Mouse (Mus musculus): ENCODE data around the gene Tmem8. TPM values are rescaled to one million over a fixed set of nuclear protein-coding genes. Genes with fewer than 3 reads are reported as not detected.

The Tmem8 gene
- polyA plus RNA-seq, 1 experiment from 2014 or later = 0.33 TPM

DNA sequence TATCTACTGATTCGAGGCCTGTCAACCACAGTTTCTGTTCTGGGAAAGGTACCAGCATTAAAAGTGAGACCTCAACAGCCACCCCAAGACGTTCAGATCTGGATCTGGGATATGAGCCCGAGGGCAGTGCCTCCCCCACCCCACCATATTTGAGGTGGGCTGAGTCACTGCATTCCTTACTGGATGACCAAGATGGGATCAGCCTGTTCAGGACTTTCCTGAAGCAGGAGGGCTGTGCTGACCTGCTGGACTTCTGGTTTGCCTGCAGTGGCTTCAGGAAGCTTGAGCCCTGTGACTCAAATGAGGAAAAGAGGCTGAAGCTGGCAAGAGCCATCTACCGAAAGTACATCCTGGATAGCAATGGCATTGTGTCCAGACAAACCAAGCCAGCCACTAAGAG, 29.7 kb downstream of the Tmem8 start:
- peaks cover 10% of the 10 kb centered on the region for H3K36me3 ChIP-seq (ENCODE audit: control insufficient read depth, insufficient read depth, low read length)

GRCm38 (mm10) chr17:26143386-26143785, 30.3 kb downstream of the Tmem8 start:
- Histone ChIP-seq H3K27me3 (ENCODE audit: control insufficient read depth, insufficient read depth, low read length) (no peaks in the 10 kb centered on the region), H3K27ac (ENCODE audit: low read depth, low read length) (no peak overlapping the region), H3K36me3 (ENCODE audit: control insufficient read depth, insufficient read depth, low read length) (peaks cover 12% of the 10 kb centered on the region), H3K9ac (ENCODE audit: low read depth, low read length) (no peak overlapping the region), H3K4me2 (no peak overlapping the region), H3K4me3 (ENCODE audit: low read depth, low read length) (no peak overlapping the region), H3K9me3 (replicated peaks; ENCODE audit: control insufficient read depth, low read length) (no peaks in the 10 kb centered on the region), H3K4me1 (ENCODE audit: control insufficient read depth, insufficient read depth, low read length) (peaks cover 9% of the 10 kb centered on the region; the same call in 1 of the 2 replicates)
- whole genome bisulfite sequencing (ENCODE audit: insufficient replicate concordance) = 93% methylated on average over 5 of the region's 5 CpGs
- ATAC-seq (replicated peaks; ENCODE audit: insufficient number of reproducible peaks, low FRiP score, low TSS enrichment) = no peak

More for the DNA sequence above, 29.7 kb downstream of the Tmem8 start:
- Histone ChIP-seq H3K9ac (ENCODE audit: low read depth, low read length) (no peak overlapping the region), H3K27ac (ENCODE audit: low read depth, low read length) (no peak overlapping the region), H3K9me3 (replicated peaks; ENCODE audit: control insufficient read depth, low read length) (no peaks in the 10 kb centered on the region), H3K4me3 (ENCODE audit: low read depth, low read length) (no peak overlapping the region), H3K27me3 (ENCODE audit: control insufficient read depth, insufficient read depth, low read length) (no peaks in the 10 kb centered on the region), H3K4me1 (ENCODE audit: control insufficient read depth, insufficient read depth, low read length) (peaks cover 9% of the 10 kb centered on the region; the same call in 1 of the 2 replicates), H3K4me2 (no peak overlapping the region)
- 86% methylated on average over 4 of the region's 4 CpGs for WGBS (ENCODE audit: insufficient replicate concordance)
- no peak for ATAC-seq (replicated peaks; ENCODE audit: insufficient number of reproducible peaks, low FRiP score, low TSS enrichment)

- WGBS (ENCODE audit: insufficient replicate concordance) = 75% methylated on average over 2 of the region's 2 CpGs
- Histone ChIP-seq H3K4me1 (ENCODE audit: control insufficient read depth, insufficient read depth, low read length) (no peaks in the 10 kb centered on the region), H3K9ac (ENCODE audit: low read depth, low read length) (no peak overlapping the region), H3K27ac (ENCODE audit: low read depth, low read length) (no peak overlapping the region), H3K9me3 (replicated peaks; ENCODE audit: control insufficient read depth, low read length) (no peaks in the 10 kb centered on the region), H3K4me2 (no peak overlapping the region), H3K36me3 (ENCODE audit: control insufficient read depth, insufficient read depth, low read length) (peaks cover 14% of the 10 kb centered on the region), H3K27me3 (ENCODE audit: control insufficient read depth, insufficient read depth, low read length) (no peaks in the 10 kb centered on the region), H3K4me3 (ENCODE audit: low read depth, low read length) (no peak overlapping the region)
- no peak for ATAC-seq (replicated peaks; ENCODE audit: insufficient number of reproducible peaks, low FRiP score, low TSS enrichment)
Measured at GRCm38 (mm10) chr17:26149056-26149455, 36.0 kb downstream of the Tmem8 start.

GRCm38 (mm10) chr17:26151886-26152630, 39.0 kb downstream of the Tmem8 start:
- H3K4me3 ChIP-seq (ENCODE audit: low read depth, low read length) = no peak overlapping the region
- H3K27ac ChIP-seq (ENCODE audit: low read depth, low read length) = no peak overlapping the region
- H3K27me3 ChIP-seq (ENCODE audit: control insufficient read depth, insufficient read depth, low read length) = no peaks in the 10 kb centered on the region
- no peak overlapping the region for H3K9ac ChIP-seq (ENCODE audit: low read depth, low read length)
- WGBS (ENCODE audit: insufficient replicate concordance) = 85% methylated on average over 2 of the region's 2 CpGs
- H3K36me3 ChIP-seq (ENCODE audit: control insufficient read depth, insufficient read depth, low read length) = peaks cover 14% of the 10 kb centered on the region
- no peaks in the 10 kb centered on the region for H3K4me1 ChIP-seq (ENCODE audit: control insufficient read depth, insufficient read depth, low read length)
- no peaks in the 10 kb centered on the region for H3K9me3 ChIP-seq (replicated peaks; ENCODE audit: control insufficient read depth, low read length)
- H3K4me2 ChIP-seq = no peak overlapping the region
- ATAC-seq (replicated peaks; ENCODE audit: insufficient number of reproducible peaks, low FRiP score, low TSS enrichment) = no peak

GRCm38 (mm10) chr17:26162736-26163135, 49.6 kb downstream of the Tmem8 start:
- no peaks in the 10 kb centered on the region for H3K9me3 ChIP-seq (replicated peaks; ENCODE audit: control insufficient read depth, low read length)
- H3K27me3 ChIP-seq (ENCODE audit: control insufficient read depth, insufficient read depth, low read length) = no peaks in the 10 kb centered on the region
- H3K27ac ChIP-seq (ENCODE audit: low read depth, low read length) = no peak overlapping the region
- no peak overlapping the region for H3K4me3 ChIP-seq (ENCODE audit: low read depth, low read length)
- ATAC-seq (replicated peaks; ENCODE audit: insufficient number of reproducible peaks, low FRiP score, low TSS enrichment) = no peak
- H3K36me3 ChIP-seq (ENCODE audit: control insufficient read depth, insufficient read depth, low read length) = no peaks in the 10 kb centered on the region
- H3K4me2 ChIP-seq = no peak overlapping the region
- H3K4me1 ChIP-seq (ENCODE audit: control insufficient read depth, insufficient read depth, low read length) = no peaks in the 10 kb centered on the region
- no peak overlapping the region for H3K9ac ChIP-seq (ENCODE audit: low read depth, low read length)
- WGBS (ENCODE audit: insufficient replicate concordance) = 94% methylated on average over 1 of the region's 1 CpGs

GRCm38 (mm10) chr17:26168039-26168438, 54.9 kb downstream of the Tmem8 start:
- 0 out of 2 replicates have a peak, but pooled peaks cover 2% of the 10 kb centered on the region for H3K36me3 ChIP-seq (ENCODE audit: control insufficient read depth, insufficient read depth, low read length)
- no peak overlapping the region for H3K9ac ChIP-seq (ENCODE audit: low read depth, low read length)
- no peaks in the 10 kb centered on the region for H3K27me3 ChIP-seq (ENCODE audit: control insufficient read depth, insufficient read depth, low read length)
- no peaks in the 10 kb centered on the region for H3K4me1 ChIP-seq (ENCODE audit: control insufficient read depth, insufficient read depth, low read length)
- H3K27ac ChIP-seq (ENCODE audit: low read depth, low read length) = no peak overlapping the region
- no peak for ATAC-seq (replicated peaks; ENCODE audit: insufficient number of reproducible peaks, low FRiP score, low TSS enrichment)
- no peak overlapping the region for H3K4me2 ChIP-seq
- WGBS (ENCODE audit: insufficient replicate concordance) = 88% methylated on average over 2 of the region's 2 CpGs
- no peak overlapping the region for H3K4me3 ChIP-seq (ENCODE audit: low read depth, low read length)
- no peaks in the 10 kb centered on the region for H3K9me3 ChIP-seq (replicated peaks; ENCODE audit: control insufficient read depth, low read length)

Other genes starting within 250 kb of the Tmem8 start
- gene Mcrip2, start 244.5 kb upstream of the Tmem8 start, polyA plus RNA-seq (2014; fragmentation: Nextera tagmentation; extraction: Ambion mirVana) = 160 and 168 TPM in 2 replicates
- 42.7 and 46.0 TPM in 2 replicates for gene Mettl26, start 238.2 kb upstream of the Tmem8 start, polyA plus RNA-seq (2014; fragmentation: Nextera tagmentation; extraction: Ambion mirVana)
- 0.17 and 0.47 TPM in 2 replicates for gene Wfikkn1, start 232.4 kb upstream of the Tmem8 start, polyA plus RNA-seq (2014; fragmentation: Nextera tagmentation; extraction: Ambion mirVana)
- 11.0 and 11.7 TPM in 2 replicates for gene Rab40c, start 193.6 kb upstream of the Tmem8 start, polyA plus RNA-seq (2014; fragmentation: Nextera tagmentation; extraction: Ambion mirVana)
- 71.2 and 77.1 TPM in 2 replicates for gene Pigq, start 168.4 kb upstream of the Tmem8 start, polyA plus RNA-seq (2014; fragmentation: Nextera tagmentation; extraction: Ambion mirVana)
- gene Nhlrc4, start 168.3 kb upstream of the Tmem8 start, polyA plus RNA-seq (2014; fragmentation: Nextera tagmentation; extraction: Ambion mirVana) = 0.34 and 0.42 TPM in 2 replicates
- 0.14 and 0.25 TPM in 2 replicates for gene A930017K11Rik, start 160.7 kb upstream of the Tmem8 start, polyA plus RNA-seq (2014; fragmentation: Nextera tagmentation; extraction: Ambion mirVana)
- gene Capn15, start 127.5 kb upstream of the Tmem8 start, polyA plus RNA-seq (2014; fragmentation: Nextera tagmentation; extraction: Ambion mirVana) = 12.7 and 15.2 TPM in 2 replicates
- gene Rab11fip3, start 43.7 kb upstream of the Tmem8 start, polyA plus RNA-seq (2014; fragmentation: Nextera tagmentation; extraction: Ambion mirVana) = 11.9 and 12.8 TPM in 2 replicates
- gene Decr2, start 23.0 kb upstream of the Tmem8 start, polyA plus RNA-seq (2014; fragmentation: Nextera tagmentation; extraction: Ambion mirVana) = 30.5 and 34.3 TPM in 2 replicates
- 81.7 and 84.2 TPM in 2 replicates for gene Nme4, start 17.7 kb upstream of the Tmem8 start, polyA plus RNA-seq (2014; fragmentation: Nextera tagmentation; extraction: Ambion mirVana)
- 241 and 257 TPM in 2 replicates for gene Mrpl28, start 10.2 kb downstream of the Tmem8 start, polyA plus RNA-seq (2014; fragmentation: Nextera tagmentation; extraction: Ambion mirVana)
- 7.8 and 10.1 TPM in 2 replicates for gene Axin1, start 25.4 kb downstream of the Tmem8 start, polyA plus RNA-seq (2014; fragmentation: Nextera tagmentation; extraction: Ambion mirVana)
- gene Pdia2, start 85.8 kb downstream of the Tmem8 start, polyA plus RNA-seq (2014; fragmentation: Nextera tagmentation; extraction: Ambion mirVana) = 0.54 and 2.2 TPM in 2 replicates
- gene Rgs11, start 89.7 kb downstream of the Tmem8 start, polyA plus RNA-seq (2014; fragmentation: Nextera tagmentation; extraction: Ambion mirVana) = 3.7 and 5.8 TPM in 2 replicates
- gene Arhgdig, start 94.5 kb downstream of the Tmem8 start, polyA plus RNA-seq (2014; fragmentation: Nextera tagmentation; extraction: Ambion mirVana) = 6.4 and 7.6 TPM in 2 replicates
- 34.4 and 39.7 TPM in 2 replicates for gene Fam234a, start 130.9 kb downstream of the Tmem8 start, polyA plus RNA-seq (2014; fragmentation: Nextera tagmentation; extraction: Ambion mirVana)
- gene Luc7l, start 139.6 kb downstream of the Tmem8 start, polyA plus RNA-seq (2014; fragmentation: Nextera tagmentation; extraction: Ambion mirVana) = 70.2 and 77.2 TPM in 2 replicates